Comparison of ENCODE assay signal across 29 mouse cellular contexts in the genomic region with DNA sequence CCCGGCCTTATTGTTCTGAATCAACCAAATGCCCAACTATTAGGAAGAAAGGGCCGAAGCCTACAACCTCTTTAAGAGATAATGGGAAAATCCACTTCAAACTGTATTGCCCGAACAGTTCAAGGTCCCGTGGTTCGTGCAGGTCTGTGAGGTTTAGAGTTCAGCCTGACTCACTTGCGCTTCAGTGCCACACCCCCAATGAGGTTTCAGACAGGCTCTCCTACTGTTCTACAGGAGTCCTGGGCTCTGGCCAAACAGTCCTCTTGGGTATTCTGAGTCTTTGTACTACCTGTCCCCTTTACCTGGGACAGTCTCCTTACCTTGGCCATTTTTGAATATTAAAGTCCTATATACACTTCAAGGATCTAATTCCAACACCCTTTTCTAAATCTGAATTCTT. TPM values are rescaled to one million over a fixed set of nuclear protein-coding genes. Genes with fewer than 3 reads are reported as not detected.
A peak's percentile ranks its signal among the peaks of the same experiment; 100 is the strongest.
DNase-seq lines count a peak whose midpoint lies in the region; ATAC-seq and TF ChIP-seq lines count a peak whose summit lies in the region.
"Had no signal": no experiment of that assay in that cellular context is flagged by ENCODE, and none has a peak within 500 bp of the region (broad histone marks: within the 10 kb centered on the region; RNA-seq: fewer than 3 reads in every experiment).

No protein-coding gene starts in this region.

- H3K36me3 ChIP-seq in kidney, adult 2 months (ENCODE audit: control insufficient read depth, insufficient read depth, low read length) = no peaks in the 10 kb centered on the region
- no peaks in the 10 kb centered on the region for H3K36me3 ChIP-seq in liver, embryonic 15.5 days (replicated peaks)
- no peaks in the 10 kb centered on the region for H3K36me3 ChIP-seq in liver, postnatal 0 days (replicated peaks; ENCODE audit: insufficient read depth, low read length)
- H3K36me3 ChIP-seq in stomach, postnatal 0 days (ENCODE audit: control insufficient read depth, insufficient read depth, low read length) = no peaks in the 10 kb centered on the region
- H3K36me3 ChIP-seq: embryonic facial prominence, embryonic 12.5 days; heart, embryonic 15.5 days; midbrain, embryonic 10.5 days; neural tube, embryonic 13.5 days; stomach, embryonic 15.5 days had no signal

- H3K4me3 ChIP-seq in kidney, adult 2 months (ENCODE audit: insufficient read depth, low read depth, low read length) = no peak overlapping the region
- no peak overlapping the region for H3K4me3 ChIP-seq in liver, embryonic 15.5 days (replicated peaks)
- no peak overlapping the region for H3K4me3 ChIP-seq in liver, postnatal 0 days (ENCODE audit: low read depth, low read length)
- H3K4me3 ChIP-seq in stomach, postnatal 0 days (ENCODE audit: low read depth, low read length) = no peak overlapping the region
- H3K4me3 ChIP-seq: embryonic facial prominence, embryonic 12.5 days; heart, adult 2 months; heart, embryonic 15.5 days; layer of hippocampus, adult 2 months; limb, embryonic 12.5 days; midbrain, embryonic 10.5 days; myocyte; neural tube, embryonic 13.5 days; stomach, embryonic 15.5 days had no signal

- no peak for TF ChIP-seq CTCF in kidney, adult 2 months (conservative IDR thresholded peaks at IDR 0.05; ENCODE audit: insufficient read depth, insufficient read length, low read depth, low read length)
- no peak for TF ChIP-seq CTCF in liver, postnatal 0 days (IDR thresholded peaks at IDR 0.05; ENCODE audit: low read depth)
- no peak for TF ChIP-seq CTCF in stomach, postnatal 0 days (IDR thresholded peaks at IDR 0.05; ENCODE audit: low read depth)

- peaks cover 36% of the 10 kb centered on the region for H3K4me1 ChIP-seq in kidney, adult 2 months (ENCODE audit: control insufficient read depth, insufficient read depth, low read length)
- peaks cover 78% of the 10 kb centered on the region for H3K4me1 ChIP-seq in liver, embryonic 15.5 days (replicated peaks)
- H3K4me1 ChIP-seq in liver, postnatal 0 days (ENCODE audit: insufficient read depth) = peaks cover 40% of the 10 kb centered on the region
- peaks cover 7% of the 10 kb centered on the region for H3K4me1 ChIP-seq in stomach, postnatal 0 days (replicated peaks; ENCODE audit: control insufficient read depth, insufficient read depth)

- H3K27me3 ChIP-seq in kidney, adult 2 months (replicated peaks; ENCODE audit: control insufficient read depth, insufficient read depth, low read length) = no peaks in the 10 kb centered on the region
- no peaks in the 10 kb centered on the region for H3K27me3 ChIP-seq in liver, embryonic 15.5 days
- H3K27me3 ChIP-seq in liver, postnatal 0 days (ENCODE audit: insufficient read depth, low read length) = no peaks in the 10 kb centered on the region
- H3K27me3 ChIP-seq in stomach, postnatal 0 days (ENCODE audit: control insufficient read depth, insufficient read depth, low read length) = no peaks in the 10 kb centered on the region
- H3K27me3 ChIP-seq: embryonic facial prominence, embryonic 12.5 days; heart, embryonic 15.5 days; limb, embryonic 12.5 days; neural tube, embryonic 13.5 days; stomach, embryonic 15.5 days had no signal

- no peak for TF ChIP-seq EP300 in liver, postnatal 0 days (IDR thresholded peaks at IDR 0.05; ENCODE audit: low read depth)
- TF ChIP-seq EP300 in stomach, postnatal 0 days (optimal IDR thresholded peaks at IDR 0.05) = no peak

- H3K27ac ChIP-seq in kidney, adult 2 months (ENCODE audit: insufficient read depth, low read depth, low read length) = no peak overlapping the region
- 0 out of 2 replicates have a peak overlapping the region, but pooled peaks have one; percentile 9 for H3K27ac ChIP-seq in liver, embryonic 15.5 days (replicated peaks)
- H3K27ac ChIP-seq in liver, postnatal 0 days (ENCODE audit: low read depth) = no peak overlapping the region
- H3K27ac ChIP-seq in stomach, postnatal 0 days (replicated peaks) = no peak overlapping the region
- H3K27ac ChIP-seq: embryonic facial prominence, embryonic 12.5 days; heart, adult 2 months; heart, embryonic 15.5 days; hindbrain, embryonic 14.5 days; layer of hippocampus, adult 2 months; limb, embryonic 12.5 days; macrophage; midbrain, embryonic 10.5 days; neural tube, embryonic 13.5 days; stomach, embryonic 15.5 days had no signal

- no peak overlapping the region for H3K4me2 ChIP-seq in liver, embryonic 15.5 days
- H3K4me2 ChIP-seq in liver, postnatal 0 days (ENCODE audit: low read depth, low read length) = no peak overlapping the region
- no peak overlapping the region for H3K4me2 ChIP-seq in stomach, postnatal 0 days (replicated peaks; ENCODE audit: low read depth)
- H3K4me2 ChIP-seq: embryonic facial prominence, embryonic 12.5 days; heart, embryonic 15.5 days; hindbrain, embryonic 14.5 days; limb, embryonic 12.5 days; neural tube, embryonic 13.5 days; stomach, embryonic 15.5 days had no signal

- ATAC-seq in liver, embryonic 15.5 days (ENCODE audit: insufficient read depth) = no peak
- no peak for ATAC-seq in liver, postnatal 0 days
- no peak for ATAC-seq in stomach, postnatal 0 days (ENCODE audit: low FRiP score, low TSS enrichment)
- ATAC-seq: inflammation-experienced regulatory T-cells, adult 6 months; lung, postnatal 0 days; midbrain, embryonic 16.5 days had no signal

- WGBS in kidney, adult 2 months = 77% methylated on average over 6 of the region's 6 CpGs
- WGBS in liver, embryonic 15.5 days (ENCODE audit: insufficient replicate concordance) = 64% methylated on average over 6 of the region's 6 CpGs
- 59% methylated on average over 6 of the region's 6 CpGs for WGBS in liver, postnatal 0 days (ENCODE audit: insufficient replicate concordance)
- 83% methylated on average over 6 of the region's 6 CpGs for WGBS in stomach, postnatal 0 days

- TF ChIP-seq POLR2A in kidney, adult 2 months (IDR thresholded peaks at IDR 0.05; ENCODE audit: low read depth, low read length) = no peak

- DNase-seq in cerebellum, adult 9-11 months = peak; percentile 27
- DNase-seq in cerebellum, adult 18-20 months = no peak
- DNase-seq in kidney, adult 2 months = peak; percentile 84
- DNase-seq in kidney, postnatal 10 days = no peak
- DNase-seq in liver, postnatal 0 days = no peak
- peak; percentile 56 for DNase-seq in stomach, postnatal 0 days (ENCODE audit: low spot score)
- no peak for DNase-seq in layer of hippocampus, postnatal 36 days
- DNase-seq: adrenal gland, postnatal 10 days; gastrocnemius, postnatal 25 days; heart, adult 2 months; heart, postnatal 4 days; retina, postnatal 1 day; thymus, adult 18-20 months; thymus, postnatal 36 days had no signal

- no peaks in the 10 kb centered on the region for H3K9me3 ChIP-seq in liver, embryonic 15.5 days (replicated peaks)
- H3K9me3 ChIP-seq in liver, postnatal 0 days (ENCODE audit: low read length) = no peaks in the 10 kb centered on the region
- no peaks in the 10 kb centered on the region for H3K9me3 ChIP-seq in stomach, postnatal 0 days (ENCODE audit: control insufficient read depth, low read length)
- H3K9me3 ChIP-seq: embryonic facial prominence, embryonic 12.5 days; G1E; heart, embryonic 15.5 days; limb, embryonic 12.5 days; midbrain, embryonic 10.5 days; neural tube, embryonic 13.5 days; stomach, embryonic 15.5 days had no signal

- H3K9ac ChIP-seq in liver, embryonic 15.5 days = no peak overlapping the region
- H3K9ac ChIP-seq in liver, postnatal 0 days (replicated peaks) = no peak overlapping the region
- no peak overlapping the region for H3K9ac ChIP-seq in stomach, postnatal 0 days (ENCODE audit: low read length)
- H3K9ac ChIP-seq: embryonic facial prominence, embryonic 12.5 days; heart, embryonic 15.5 days; hindbrain, embryonic 14.5 days; limb, embryonic 12.5 days; neural tube, embryonic 13.5 days; stomach, embryonic 15.5 days had no signal

RNA-seq across cellular contexts. Expression of a gene that starts 3.2 kb away (rescaled TPM):
- 16.9 and 17.4 TPM in 2 replicates for polyA plus RNA-seq in kidney, adult 2 months (2012; rRNA removed)
- polyA plus RNA-seq in liver, embryonic 15.5 days (2015; fragmentation: Nextera tagmentation; extraction: Ambion mirVana) = 5.5 and 6.8 TPM in 2 replicates
- 3.1 and 4.3 TPM in 2 replicates for polyA plus RNA-seq in liver, postnatal 0 days (2015; fragmentation: Nextera tagmentation; extraction: Ambion mirVana)
- polyA plus RNA-seq in stomach, postnatal 0 days (2015; fragmentation: Nextera tagmentation; extraction: Ambion mirVana) = 3.0 and 4.6 TPM in 2 replicates
- 10 to 100 TPM; 19.3 to 26.4 TPM for total RNA-seq in layer of hippocampus, postnatal 36 days (2021)

RNA-seq across cellular contexts. Expression of a gene that starts 42.7 kb away (rescaled TPM):
- polyA plus RNA-seq in kidney, adult 2 months (2012; rRNA removed) = 64.0 and 93.1 TPM in 2 replicates
- polyA plus RNA-seq in liver, embryonic 15.5 days (2015; fragmentation: Nextera tagmentation; extraction: Ambion mirVana) = 96.7 and 103 TPM in 2 replicates
- polyA plus RNA-seq in liver, postnatal 0 days (2015; fragmentation: Nextera tagmentation; extraction: Ambion mirVana) = 82.0 and 89.4 TPM in 2 replicates
- polyA plus RNA-seq in stomach, postnatal 0 days (2015; fragmentation: Nextera tagmentation; extraction: Ambion mirVana) = 167 and 168 TPM in 2 replicates
- 10 to 100 TPM; 52.5 to 59.6 TPM for total RNA-seq in layer of hippocampus, postnatal 36 days (2021)

Comparison
In these comparisons a context has a peak if more than half of its experiments do, and no peak if none do; other contexts are left out.
1. DNase-seq: peak in cerebellum, adult 9-11 months (single experiment), kidney, adult 2 months (single experiment) and stomach, postnatal 0 days (single experiment); none in cerebellum, adult 18-20 months (0 of 2), kidney, postnatal 10 days (single experiment), liver, postnatal 0 days (single experiment) and layer of hippocampus, postnatal 36 days (0 of 2).